Mouse (Mus musculus): ENCODE data around the gene Cyyr1. TPM values are rescaled to one million over a fixed set of nuclear protein-coding genes. Genes with fewer than 3 reads are reported as not detected.
A peak's percentile ranks its signal among the peaks of the same experiment; 100 is the strongest.

Cyyr1 gene
- total and polyA plus RNA-seq, 2 experiments, result 1.8 to 4.2 TPM

GRCm38 (mm10) chr16:85527743-85528620, 25.2 kb downstream of the Cyyr1 start:
- no peaks in the 10 kb centered on the region for H3K4me1 ChIP-seq (ENCODE audit: control insufficient read depth, insufficient read depth, low read length)
- no peaks in the 10 kb centered on the region for H3K36me3 ChIP-seq (ENCODE audit: control insufficient read depth, insufficient read depth, low read length)
- H3K9ac ChIP-seq (ENCODE audit: low read depth, low read length), result no peak overlapping the region
- H3K27me3 ChIP-seq (ENCODE audit: control insufficient read depth, insufficient read depth, low read length), result no peaks in the 10 kb centered on the region
- TF ChIP-seq CTCF (IDR thresholded peaks at IDR 0.05; ENCODE audit: low read depth, low read length), result 0 out of 2 replicates have a peak, but pooled peaks have one; percentile 3
- no peak for TF ChIP-seq POLR2A (IDR thresholded peaks at IDR 0.05; ENCODE audit: extremely low read depth, insufficient read depth, low read length)
- H3K27ac ChIP-seq (replicated peaks; ENCODE audit: insufficient read depth, low read depth, low read length), result no peak overlapping the region
- no peak for DNase-seq (ENCODE audit: extremely low read depth, low read depth, low spot score)
- 58% methylated on average over 12 of the region's 12 CpGs for WGBS
- no peaks in the 10 kb centered on the region for H3K79me2 ChIP-seq (ENCODE audit: control insufficient read depth, insufficient read depth, low read length)
- H3K4me3 ChIP-seq (ENCODE audit: insufficient read depth, low read depth, low read length), result no peak overlapping the region

DNA sequence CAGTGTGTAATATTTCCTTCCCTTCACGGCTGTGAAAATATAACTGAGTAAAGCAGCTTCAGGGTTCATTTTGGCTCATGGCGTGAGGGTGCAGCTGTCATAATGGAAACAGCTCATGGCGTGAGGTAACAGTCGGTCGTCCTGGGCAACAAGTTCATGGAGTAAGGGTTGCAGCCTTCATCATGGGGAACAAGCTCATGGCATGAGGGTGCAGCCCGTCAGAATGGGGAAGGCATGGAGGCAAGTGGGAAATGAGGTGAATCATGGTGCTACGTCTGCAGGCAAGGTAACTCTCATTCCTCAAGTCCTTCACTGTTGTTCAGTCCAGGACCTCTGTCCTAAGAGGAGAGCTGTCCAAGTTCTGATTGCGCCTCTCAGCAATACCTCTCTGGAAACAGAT, 28.6 kb downstream of the Cyyr1 start:
- WGBS, result 86% methylated on average over 8 of the region's 8 CpGs
- Histone ChIP-seq H3K9ac (ENCODE audit: low read depth, low read length) (no peak overlapping the region), H3K4me3 (ENCODE audit: insufficient read depth, low read depth, low read length) (no peak overlapping the region), H3K27ac (replicated peaks; ENCODE audit: insufficient read depth, low read depth, low read length) (no peak overlapping the region), H3K4me1 (ENCODE audit: control insufficient read depth, insufficient read depth, low read length) (no peaks in the 10 kb centered on the region), H3K79me2 (ENCODE audit: control insufficient read depth, insufficient read depth, low read length) (no peaks in the 10 kb centered on the region), H3K27me3 (ENCODE audit: control insufficient read depth, insufficient read depth, low read length) (no peaks in the 10 kb centered on the region), H3K36me3 (ENCODE audit: control insufficient read depth, insufficient read depth, low read length) (no peaks in the 10 kb centered on the region)
- TF ChIP-seq POLR2A (IDR thresholded peaks at IDR 0.05; ENCODE audit: extremely low read depth, insufficient read depth, low read length), result no peak
- no peak for TF ChIP-seq CTCF (IDR thresholded peaks at IDR 0.05; ENCODE audit: low read depth, low read length)
- no peak for DNase-seq (ENCODE audit: extremely low read depth, low read depth, low spot score)

DNA sequence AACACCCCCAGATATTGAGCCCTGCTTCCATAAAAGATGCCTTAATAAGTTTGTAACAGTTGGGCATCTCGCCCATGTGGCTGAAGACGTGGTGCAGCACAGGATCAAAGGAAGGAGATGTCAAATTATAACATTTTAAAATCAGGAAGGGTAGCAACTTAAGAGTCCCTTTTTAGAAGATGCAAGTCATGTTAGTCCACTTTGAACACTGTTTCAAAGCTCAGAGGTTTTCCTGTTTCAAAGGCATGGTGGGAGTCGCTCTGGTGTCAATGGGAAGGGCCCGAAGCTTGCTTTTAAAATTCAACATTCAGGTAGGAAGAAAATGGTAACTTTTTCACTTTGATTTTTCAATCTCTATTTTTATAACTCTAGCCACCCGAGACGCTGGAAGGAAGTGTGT, 45.9 kb downstream of the Cyyr1 start:
- TF ChIP-seq CTCF (IDR thresholded peaks at IDR 0.05; ENCODE audit: low read depth, low read length) (no peak), POLR2A (IDR thresholded peaks at IDR 0.05; ENCODE audit: extremely low read depth, insufficient read depth, low read length) (no peak)
- H3K4me3 ChIP-seq (ENCODE audit: insufficient read depth, low read depth, low read length), result no peak overlapping the region
- H3K79me2 ChIP-seq (ENCODE audit: control insufficient read depth, insufficient read depth, low read length), result no peaks in the 10 kb centered on the region

DNA sequence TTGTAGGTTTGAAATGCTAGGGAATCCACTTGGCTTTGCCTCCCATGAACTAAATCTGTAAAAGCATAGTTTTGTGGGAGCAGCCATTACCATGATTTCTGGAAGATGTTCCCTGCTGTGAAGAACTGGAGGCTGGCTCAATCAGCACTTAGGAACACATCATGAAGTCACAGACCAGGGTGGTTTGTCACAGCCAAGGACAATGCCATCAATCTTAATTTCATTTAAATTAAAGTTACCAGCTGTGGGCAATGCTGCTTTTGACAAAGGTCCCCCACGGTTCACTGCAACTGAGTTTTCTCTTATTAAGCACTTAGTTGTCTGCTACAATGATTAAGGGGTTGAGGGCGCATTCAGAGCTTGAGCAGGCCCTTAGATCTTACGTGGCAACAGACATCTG, 48.1 kb downstream of the Cyyr1 start:
- Histone ChIP-seq H3K27ac (replicated peaks; ENCODE audit: insufficient read depth, low read depth, low read length) (no peak overlapping the region), H3K4me1 (ENCODE audit: control insufficient read depth, insufficient read depth, low read length) (no peaks in the 10 kb centered on the region), H3K9ac (ENCODE audit: low read depth, low read length) (no peak overlapping the region), H3K79me2 (ENCODE audit: control insufficient read depth, insufficient read depth, low read length) (no peaks in the 10 kb centered on the region), H3K27me3 (ENCODE audit: control insufficient read depth, insufficient read depth, low read length) (no peaks in the 10 kb centered on the region), H3K36me3 (ENCODE audit: control insufficient read depth, insufficient read depth, low read length) (no peaks in the 10 kb centered on the region), H3K4me3 (ENCODE audit: insufficient read depth, low read depth, low read length) (no peak overlapping the region)
- TF ChIP-seq CTCF (IDR thresholded peaks at IDR 0.05; ENCODE audit: low read depth, low read length), result no peak
- TF ChIP-seq POLR2A (IDR thresholded peaks at IDR 0.05; ENCODE audit: extremely low read depth, insufficient read depth, low read length), result no peak
- DNase-seq (ENCODE audit: extremely low read depth, low read depth, low spot score), result no peak
- WGBS, result 87% methylated on average over 3 of the region's 3 CpGs

More for the DNA sequence above, 45.9 kb downstream of the Cyyr1 start:
- 82% methylated on average over 6 of the region's 6 CpGs for WGBS
- DNase-seq (ENCODE audit: extremely low read depth, low read depth, low spot score), result no peak
- Histone ChIP-seq H3K27ac (replicated peaks; ENCODE audit: insufficient read depth, low read depth, low read length) (no peak overlapping the region), H3K4me1 (ENCODE audit: control insufficient read depth, insufficient read depth, low read length) (no peaks in the 10 kb centered on the region), H3K36me3 (ENCODE audit: control insufficient read depth, insufficient read depth, low read length) (no peaks in the 10 kb centered on the region), H3K9ac (ENCODE audit: low read depth, low read length) (no peak overlapping the region), H3K27me3 (ENCODE audit: control insufficient read depth, insufficient read depth, low read length) (no peaks in the 10 kb centered on the region)

DNA sequence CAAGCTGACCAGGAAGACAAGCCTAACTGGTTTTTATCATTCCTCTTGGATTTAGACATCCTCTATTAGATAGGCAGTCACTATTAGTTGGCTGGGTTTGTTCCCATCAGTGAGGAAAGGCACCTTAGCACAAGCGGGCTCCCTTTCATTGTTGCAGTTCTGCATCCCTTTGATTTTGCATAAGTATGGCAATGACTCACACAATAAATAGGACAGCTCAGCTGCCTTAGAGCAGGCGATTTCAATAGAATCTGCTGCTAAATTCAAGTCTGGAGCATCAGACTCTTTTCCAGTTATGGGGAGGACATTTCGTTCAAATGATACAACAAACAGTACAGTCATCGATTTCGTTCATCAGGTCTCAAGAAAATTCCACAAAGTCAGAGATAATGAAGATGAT, 49.8 kb downstream of the Cyyr1 start:
- no peaks in the 10 kb centered on the region for H3K36me3 ChIP-seq (ENCODE audit: control insufficient read depth, insufficient read depth, low read length)
- no peak overlapping the region for H3K4me3 ChIP-seq (ENCODE audit: insufficient read depth, low read depth, low read length)
- no peaks in the 10 kb centered on the region for H3K79me2 ChIP-seq (ENCODE audit: control insufficient read depth, insufficient read depth, low read length)
- DNase-seq (ENCODE audit: extremely low read depth, low read depth, low spot score), result no peak
- H3K27me3 ChIP-seq (ENCODE audit: control insufficient read depth, insufficient read depth, low read length), result no peaks in the 10 kb centered on the region
- no peaks in the 10 kb centered on the region for H3K4me1 ChIP-seq (ENCODE audit: control insufficient read depth, insufficient read depth, low read length)
- TF ChIP-seq POLR2A (IDR thresholded peaks at IDR 0.05; ENCODE audit: extremely low read depth, insufficient read depth, low read length) (no peak), CTCF (IDR thresholded peaks at IDR 0.05; ENCODE audit: low read depth, low read length) (no peak)
- no peak overlapping the region for H3K27ac ChIP-seq (replicated peaks; ENCODE audit: insufficient read depth, low read depth, low read length)
- WGBS, result 82% methylated on average over 5 of the region's 5 CpGs
- H3K9ac ChIP-seq (ENCODE audit: low read depth, low read length), result no peak overlapping the region

DNA sequence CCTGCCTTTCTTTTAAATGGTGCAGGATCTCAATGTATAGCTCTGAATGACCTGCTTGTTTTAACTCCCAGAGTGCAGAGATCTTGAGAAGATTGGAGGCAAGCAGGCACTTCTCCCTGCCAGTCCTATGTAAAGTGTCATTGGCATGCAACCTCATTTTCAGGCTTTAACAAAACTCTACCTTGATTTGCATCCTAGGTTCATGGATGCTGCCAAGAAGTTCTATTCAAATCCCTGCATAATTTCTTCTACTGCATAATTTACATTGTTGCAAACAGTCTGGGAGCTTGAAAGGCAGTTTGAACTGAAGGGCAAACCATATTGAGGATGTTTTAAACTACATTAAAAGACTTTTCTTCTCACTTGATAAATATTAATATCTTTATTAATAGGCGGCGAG, 57.4 kb downstream of the Cyyr1 start:
- Histone ChIP-seq H3K9ac (ENCODE audit: low read depth, low read length) (no peak overlapping the region), H3K4me1 (ENCODE audit: control insufficient read depth, insufficient read depth, low read length) (no peaks in the 10 kb centered on the region), H3K36me3 (ENCODE audit: control insufficient read depth, insufficient read depth, low read length) (no peaks in the 10 kb centered on the region), H3K27ac (replicated peaks; ENCODE audit: insufficient read depth, low read depth, low read length) (no peak overlapping the region), H3K79me2 (ENCODE audit: control insufficient read depth, insufficient read depth, low read length) (no peaks in the 10 kb centered on the region), H3K27me3 (ENCODE audit: control insufficient read depth, insufficient read depth, low read length) (no peaks in the 10 kb centered on the region), H3K4me3 (ENCODE audit: insufficient read depth, low read depth, low read length) (no peak overlapping the region)
- 96% methylated on average over 2 of the region's 2 CpGs for WGBS
- no peak for DNase-seq (ENCODE audit: extremely low read depth, low read depth, low spot score)
- no peak for TF ChIP-seq POLR2A (IDR thresholded peaks at IDR 0.05; ENCODE audit: extremely low read depth, insufficient read depth, low read length)
- TF ChIP-seq CTCF (IDR thresholded peaks at IDR 0.05; ENCODE audit: low read depth, low read length), result no peak

Measured in liver, adult 2 months (tissue).